Comparison of ENCODE assay signal across 28 mouse cellular contexts in genomic region chr10:7844161-7844560, GRCm38 (mm10). TPM values are rescaled to one million over a fixed set of nuclear protein-coding genes. Genes with fewer than 3 reads are reported as not detected.
DNase-seq lines count a peak whose midpoint lies in the region; ATAC-seq and TF ChIP-seq lines count a peak whose summit lies in the region.
"Had no signal": no experiment of that assay in that cellular context is flagged by ENCODE, and none has a peak within 500 bp of the region (broad histone marks: within the 10 kb centered on the region; RNA-seq: fewer than 3 reads in every experiment).

No protein-coding gene starts in this region.

- peak; percentile 46 for DNase-seq in A20 (ENCODE audit: low read depth, low spot score)
- DNase-seq in thymus, postnatal 10 days (ENCODE audit: low spot score in 2 of 2), result peak; percentile 57 to 66
- no peak for DNase-seq in retina, embryonic 14.5 days (ENCODE audit: low spot score)
- no peak for DNase-seq in left cerebral cortex, adult 9 months (ENCODE audit: low spot score in 2 of 2)
- DNase-seq in midbrain, postnatal 0 days (ENCODE audit: low spot score), result no peak
- DNase-seq: adrenal gland, postnatal 10 days; cerebellum, postnatal 36 days; embryo, embryonic 11 days; gastrocnemius, postnatal 14 days; heart, postnatal 36 days; kidney, postnatal 4 days; layer of hippocampus, adult 9-11 months; liver; lung, postnatal 4 days had no signal

- ATAC-seq in CD4-positive, CD25-positive, alpha-beta regulatory T cell, adult 4 months, result peak; percentile 44
- no peak for ATAC-seq in midbrain, postnatal 0 days (ENCODE audit: low FRiP score)
- no peak for ATAC-seq in hindbrain, embryonic 12.5 days (ENCODE audit: low FRiP score)
- ATAC-seq: forebrain, embryonic 14.5 days; hindbrain, embryonic 16.5 days; intestine, postnatal 0 days; midbrain, embryonic 15.5 days; Patski had no signal

- no peak overlapping the region for H3K9ac ChIP-seq in midbrain, postnatal 0 days (replicated peaks; ENCODE audit: low read length, poor library complexity, severe bottlenecking)
- H3K9ac ChIP-seq in hindbrain, embryonic 12.5 days, result no peak overlapping the region
- H3K9ac ChIP-seq: heart, embryonic 15.5 days; kidney, embryonic 15.5 days; midbrain, embryonic 15.5 days; neural tube, embryonic 15.5 days had no signal

- H3K36me3 ChIP-seq in macrophage (ENCODE audit: inconsistent target), result no peaks in the 10 kb centered on the region; the same call in 1 of the 2 replicates
- H3K36me3 ChIP-seq in midbrain, postnatal 0 days (ENCODE audit: insufficient read depth, low read length), result no peaks in the 10 kb centered on the region
- no peaks in the 10 kb centered on the region for H3K36me3 ChIP-seq in hindbrain, embryonic 12.5 days
- H3K36me3 ChIP-seq: G1E; heart, embryonic 15.5 days; kidney, embryonic 15.5 days; limb, embryonic 10.5 days; midbrain, embryonic 15.5 days; neural tube, embryonic 15.5 days had no signal

- peaks cover 78% of the 10 kb centered on the region for H3K79me2 ChIP-seq in macrophage (ENCODE audit: inconsistent target)

- 59% methylated on average over 4 of the region's 4 CpGs for WGBS in macrophage (ENCODE audit: missing documents)
- 89% methylated on average over 4 of the region's 4 CpGs for WGBS in midbrain, postnatal 0 days
- WGBS in hindbrain, embryonic 12.5 days, result 81% methylated on average over 4 of the region's 4 CpGs

- no peaks in the 10 kb centered on the region for H3K9me3 ChIP-seq in midbrain, postnatal 0 days (ENCODE audit: low read length)
- no peaks in the 10 kb centered on the region for H3K9me3 ChIP-seq in hindbrain, embryonic 12.5 days (replicated peaks)
- H3K9me3 ChIP-seq: G1E; heart, embryonic 15.5 days; kidney, embryonic 15.5 days; limb, embryonic 10.5 days; midbrain, embryonic 15.5 days; neural tube, embryonic 15.5 days had no signal

- no peak overlapping the region for H3K4me2 ChIP-seq in midbrain, postnatal 0 days (ENCODE audit: low read depth, low read length, poor library complexity, severe bottlenecking)
- H3K4me2 ChIP-seq in hindbrain, embryonic 12.5 days (replicated peaks), result no peak overlapping the region
- H3K4me2 ChIP-seq: heart, embryonic 15.5 days; kidney, embryonic 15.5 days; midbrain, embryonic 15.5 days; neural tube, embryonic 15.5 days had no signal

- no peak overlapping the region for H3K4me3 ChIP-seq in macrophage (ENCODE audit: inconsistent target)
- H3K4me3 ChIP-seq in midbrain, postnatal 0 days (ENCODE audit: low read depth, low read length), result no peak overlapping the region
- H3K4me3 ChIP-seq in hindbrain, embryonic 12.5 days, result no peak overlapping the region
- H3K4me3 ChIP-seq: heart, embryonic 15.5 days; kidney, embryonic 15.5 days; limb, embryonic 10.5 days; midbrain, embryonic 15.5 days; myocyte; neural tube, embryonic 15.5 days had no signal

- H3K27ac ChIP-seq in macrophage, result peak overlapping the region; percentile 99
- H3K27ac ChIP-seq in midbrain, postnatal 0 days (ENCODE audit: low read depth, low read length), result no peak overlapping the region
- H3K27ac ChIP-seq in hindbrain, embryonic 12.5 days, result no peak overlapping the region
- H3K27ac ChIP-seq: heart, embryonic 15.5 days; kidney, embryonic 15.5 days; limb, embryonic 10.5 days; midbrain, embryonic 15.5 days; neural tube, embryonic 15.5 days had no signal

- TF ChIP-seq CTCF in midbrain, postnatal 0 days (IDR thresholded peaks at IDR 0.05), result no peak

- H3K4me1 ChIP-seq in midbrain, postnatal 0 days (ENCODE audit: insufficient read depth, low read length), result no peaks in the 10 kb centered on the region
- no peaks in the 10 kb centered on the region for H3K4me1 ChIP-seq in hindbrain, embryonic 12.5 days
- H3K4me1 ChIP-seq: kidney, embryonic 15.5 days; midbrain, embryonic 15.5 days had no signal

- no peaks in the 10 kb centered on the region for H3K27me3 ChIP-seq in midbrain, postnatal 0 days (ENCODE audit: insufficient read depth, low read length)
- H3K27me3 ChIP-seq in hindbrain, embryonic 12.5 days, result no peaks in the 10 kb centered on the region
- H3K27me3 ChIP-seq: midbrain, embryonic 15.5 days; neural tube, embryonic 15.5 days; Patski had no signal

RNA-seq across cellular contexts. Expression of gene Zc3h12d, which starts 11.9 kb away (rescaled TPM):
- polyA plus RNA-seq in CD4-positive, CD25-positive, alpha-beta regulatory T cell, adult 4 months (2017; shearing (Covaris generic)), result 10 to 100 TPM; 51.7 to 87.3 TPM
- total RNA-seq in macrophage (2018; cell fraction: chromatin; rRNA removed), result 10 to 100 TPM in 25 of 26 experiments, 1 to 10 TPM in 1; 4.7 to 61.5 (median 37.4) TPM
- 10 to 100 TPM; 15.6 to 52.4 (median 36.1) TPM for total RNA-seq in macrophage (2018; cell fraction: cytosol; rRNA removed)
- 10 to 100 TPM; 13.9 to 70.5 (median 35.9) TPM for total RNA-seq in macrophage (2018; cell fraction: nucleus; rRNA removed)
- 21.6 to 37.6 TPM (median 28.7 TPM) in 3 replicates for polyA plus RNA-seq in macrophage (2018)
- 0.14 and 0.16 TPM in 2 replicates for total RNA-seq in midbrain, postnatal 0 days (2014; rRNA removed)
- 0.20 and 0.34 TPM in 2 replicates for polyA plus RNA-seq in midbrain, postnatal 0 days (2015; fragmentation: Nextera tagmentation; extraction: Ambion mirVana)
- 0.19 and 0.25 TPM in 2 replicates for polyA plus RNA-seq in hindbrain, embryonic 12.5 days (2016; fragmentation: Nextera tagmentation; extraction: Ambion mirVana)
- total RNA-seq: gastrocnemius, postnatal 14 days had no signal
- polyA plus RNA-seq: forebrain, embryonic 14.5 days; G1E; limb, embryonic 10.5 days; myocyte; Patski had no signal

RNA-seq across cellular contexts. Expression of gene Ppil4, which starts 51.5 kb away (rescaled TPM):
- polyA plus RNA-seq in CD4-positive, CD25-positive, alpha-beta regulatory T cell, adult 4 months (2017; shearing (Covaris generic)), result 10 to 100 TPM; 76.4 to 77.5 TPM
- total RNA-seq in macrophage (2018; cell fraction: chromatin; rRNA removed), result 100 to 1,000 TPM in 10 of 26 experiments, 10 to 100 TPM in 16; 56.8 to 125 (median 91.4) TPM
- total RNA-seq in macrophage (2018; cell fraction: cytosol; rRNA removed), result 10 to 100 TPM; 12.3 to 23.8 (median 18.5) TPM
- 10 to 100 TPM; 29.0 to 79.5 (median 40.9) TPM for total RNA-seq in macrophage (2018; cell fraction: nucleus; rRNA removed)
- 19.7 to 34.0 TPM (median 19.9 TPM) in 3 replicates for polyA plus RNA-seq in macrophage (2018)
- total RNA-seq in midbrain, postnatal 0 days (2014; rRNA removed), result 30.6 and 40.5 TPM in 2 replicates
- polyA plus RNA-seq in midbrain, postnatal 0 days (2015; fragmentation: Nextera tagmentation; extraction: Ambion mirVana), result 46.0 and 50.6 TPM in 2 replicates
- 47.7 and 51.7 TPM in 2 replicates for polyA plus RNA-seq in hindbrain, embryonic 12.5 days (2016; fragmentation: Nextera tagmentation; extraction: Ambion mirVana)

RNA-seq across cellular contexts. Expression of gene Ginm1, which starts 51.5 kb away (rescaled TPM):
- polyA plus RNA-seq in CD4-positive, CD25-positive, alpha-beta regulatory T cell, adult 4 months (2017; shearing (Covaris generic)), result 10 to 100 TPM; 71.5 to 79.6 TPM
- 10 to 100 TPM in 25 of 26 experiments, 1 to 10 TPM in 1; 7.6 to 29.6 (median 17.7) TPM for total RNA-seq in macrophage (2018; cell fraction: chromatin; rRNA removed)
- total RNA-seq in macrophage (2018; cell fraction: cytosol; rRNA removed), result 10 to 100 TPM; 27.4 to 59.7 (median 38.1) TPM
- total RNA-seq in macrophage (2018; cell fraction: nucleus; rRNA removed), result 10 to 100 TPM; 17.9 to 72.3 (median 34.0) TPM
- 42.7 to 123 TPM (median 50.0 TPM) in 3 replicates for polyA plus RNA-seq in macrophage (2018)
- total RNA-seq in midbrain, postnatal 0 days (2014; rRNA removed), result 22.2 and 35.4 TPM in 2 replicates
- 65.4 and 67.9 TPM in 2 replicates for polyA plus RNA-seq in midbrain, postnatal 0 days (2015; fragmentation: Nextera tagmentation; extraction: Ambion mirVana)
- polyA plus RNA-seq in hindbrain, embryonic 12.5 days (2016; fragmentation: Nextera tagmentation; extraction: Ambion mirVana), result 61.2 and 61.3 TPM in 2 replicates

Comparison
In these comparisons a context has a peak if more than half of its experiments do, and no peak if none do; other contexts are left out.
1. DNase-seq: peak in A20 (single experiment) and thymus, postnatal 10 days (2 of 2); none in retina, embryonic 14.5 days (single experiment), left cerebral cortex, adult 9 months (0 of 2) and midbrain, postnatal 0 days (single experiment).
2. RNA of gene Zc3h12d, which starts 11.9 kb away (polyA plus RNA-seq): 51.7 to 87.3 TPM in CD4-positive, CD25-positive, alpha-beta regulatory T cell, adult 4 months and 21.6 to 37.6 TPM in macrophage; 0.20 to 0.34 TPM in midbrain, postnatal 0 days and 0.19 to 0.25 TPM in hindbrain, embryonic 12.5 days; every median in the first group is over 10 times any median in the second.